Mouse (Mus musculus): ENCODE measurements at regions not wholly inside any gene's neighbourhood (a gene's known extent, or its start where the extent isn't known, plus 50 kb on each side); places are given as distances from the start of the nearest gene placed in this dataset.

DNA sequence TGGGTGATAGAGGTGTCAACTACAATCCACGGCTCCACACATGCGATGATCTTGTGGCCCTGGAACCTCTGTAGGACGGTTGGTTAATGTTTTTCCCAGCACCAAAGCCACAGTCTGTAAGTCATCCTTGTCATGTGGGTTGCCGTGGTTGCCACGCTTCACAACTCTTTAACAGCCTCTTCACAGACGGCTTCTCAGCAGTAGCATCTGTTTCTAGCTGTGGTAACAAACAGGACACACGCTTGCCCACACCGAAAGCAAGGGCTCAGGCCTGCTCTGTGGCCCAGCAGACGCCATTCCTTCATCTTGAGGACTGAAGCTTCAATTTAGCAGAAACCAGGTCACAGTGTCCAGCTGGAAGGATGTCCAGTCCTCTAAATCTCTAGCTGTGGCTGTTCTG is 135.4 kb downstream of the Tmem121 start:
- TF ChIP-seq CTCF (IDR thresholded peaks at IDR 0.05; ENCODE audit: low read depth) (no peak), EP300 (IDR thresholded peaks at IDR 0.05; ENCODE audit: low read depth) (no peak)

Data from liver, postnatal 0 days (tissue).